Mouse (Mus musculus) bone marrow, adult 2 months (tissue): Measurements from ENCODE around the gene Gpsm1. TPM values are rescaled to one million over a fixed set of nuclear protein-coding genes. Genes with fewer than 3 reads are reported as not detected.

Source experiments
- H3K27ac ChIP-seq: fragments of 200-500 bp; 2 replicates; pipeline ENCODE4 v1.5.1; 2012; ENCODE audit warnings: low read depth, mild to moderate bottlenecking, control low read depth, inconsistent platforms, low read length; ENCODE audit not compliant: control insufficient read depth, poor library complexity, insufficient read depth
- H3K4me1 ChIP-seq: fragments of 200-500 bp; 2 replicates; pipeline ENCODE4 v1.6.1; 2011; ENCODE audit warnings: low read length; ENCODE audit not compliant: control insufficient read depth, insufficient read depth
- H3K4me3 ChIP-seq: fragments of 200-500 bp; replicated peaks from 2 replicates; pipeline ENCODE3; 2011; ENCODE audit warnings: mild to moderate bottlenecking, low read depth, low read length, control low read depth; ENCODE audit not compliant: control insufficient read depth
- CTCF ChIP-seq: fragments of 200-500 bp; IDR thresholded peaks from 2 replicates; pipeline ENCODE4 v1.5.1; 2011; ENCODE audit warnings: low read length, control low read depth; ENCODE audit not compliant: control insufficient read depth, insufficient read depth
- POLR2A ChIP-seq: fragments of 200-500 bp; IDR thresholded peaks from 2 replicates; pipeline ENCODE4 v1.6.1; 2011; ENCODE audit warnings: low read depth, mild to moderate bottlenecking, control low read depth, low read length, borderline replicate concordance; ENCODE audit not compliant: control insufficient read depth
- WGBS: fragments of 180-500 bp; shearing (Covaris S2); methylation state at CpG from one replicate; pipeline ENCODE4 v1.1.7; 2018; 5-methylcytosine and 5-hydroxymethylcytosine counted together
- polyA plus RNA-seq: library from polyadenylated mRNA; stranded (reverse); fragments of >200 nt; gene quantifications from 2 replicates; pipeline ENCODE4 v1.2.4, GENCODE M21; 2011; ENCODE audit warnings: low replicate concordance; ENCODE audit not compliant: missing spikeins, insufficient read depth, insufficient read length

The Gpsm1 gene
- polyA plus RNA-seq, 1 experiment, result 10.0 TPM

DNA sequence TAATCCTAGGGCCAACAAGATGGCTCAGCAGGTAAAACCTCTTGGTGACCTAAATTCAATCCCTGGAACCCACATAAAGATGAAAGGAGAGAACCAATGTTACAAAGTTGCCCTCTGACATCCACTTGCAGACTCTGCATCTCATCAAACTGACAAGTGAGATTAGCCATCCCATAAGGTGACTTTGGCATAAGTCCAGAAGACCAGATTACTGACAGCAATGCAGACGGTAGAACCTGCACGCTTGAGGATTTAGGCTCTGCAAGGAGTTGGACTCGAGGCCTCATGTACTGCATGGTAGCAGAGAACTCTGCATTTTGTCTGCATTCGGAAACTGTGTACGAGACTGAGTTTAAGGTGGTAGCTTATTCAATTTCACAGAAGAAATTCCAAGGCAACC is 25.2 kb upstream of the Gpsm1 start:
- TF ChIP-seq CTCF, result no peak
- no peak for TF ChIP-seq POLR2A
- Histone ChIP-seq H3K27ac (no peak overlapping the region), H3K4me3 (no peak overlapping the region), H3K4me1 (no peaks in the 10 kb centered on the region)
- 81% methylated on average over 5 of the region's 5 CpGs for WGBS

DNA sequence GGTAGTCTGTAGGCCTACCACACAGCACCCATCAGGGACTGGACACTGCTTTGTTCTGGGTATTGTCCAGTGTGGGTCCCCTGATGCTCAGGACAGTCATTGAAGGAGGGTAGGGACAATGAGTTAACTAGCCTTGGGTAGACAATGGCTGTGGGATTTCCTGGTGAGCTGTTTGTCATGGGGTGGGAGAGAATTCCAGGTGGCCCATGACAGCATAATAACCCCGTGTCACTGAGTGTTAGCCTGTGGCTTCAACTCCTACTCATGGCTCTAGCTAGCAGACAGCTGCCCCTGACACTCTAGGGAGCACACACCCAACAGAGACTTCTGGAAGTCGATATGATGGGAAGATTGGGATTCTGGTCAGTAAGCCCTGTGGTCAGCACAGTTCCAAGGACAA is 20.9 kb upstream of the Gpsm1 start, which contains the start of gene Ccdc187:
TSS of gene Ccdc187 (minus strand) at position 101 of the 400 bp plus-strand sequence.
- Histone ChIP-seq H3K4me1 (no peaks in the 10 kb centered on the region), H3K4me3 (no peak within 1 kb of the TSS), H3K27ac (no peak within 1 kb of the TSS)
- TF ChIP-seq CTCF, result no peak
- TF ChIP-seq POLR2A, result no peak
- WGBS, result 75% methylated on average over 2 of the region's 2 CpGs

DNA sequence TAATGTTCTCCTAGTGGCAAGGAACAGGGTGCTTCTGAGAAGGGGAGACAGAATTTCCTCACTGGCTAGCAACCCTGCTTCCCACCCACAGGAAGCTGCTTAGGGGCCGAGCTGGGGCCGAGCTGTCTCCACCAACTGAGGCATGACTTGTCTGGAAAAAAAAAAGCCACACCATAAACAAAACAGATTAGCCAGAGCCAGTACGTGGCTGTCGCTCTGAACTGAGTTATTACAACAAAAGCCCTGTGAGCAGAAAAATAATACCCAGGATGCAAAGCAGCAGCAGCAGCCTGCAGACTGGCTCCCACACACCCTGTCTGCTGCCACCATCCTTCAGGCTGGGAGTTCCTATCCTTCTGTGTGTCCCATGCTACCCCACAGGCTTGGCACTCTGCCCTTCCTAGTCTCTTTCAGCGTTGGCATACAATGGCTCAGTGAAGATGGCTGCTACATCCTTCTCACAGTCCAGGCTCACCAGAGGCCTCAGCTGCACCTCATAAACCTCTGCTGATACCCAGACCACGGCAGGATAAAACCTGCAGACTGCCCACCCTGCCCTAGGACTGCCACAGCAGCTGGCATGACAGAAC is 18.6 kb upstream of the Gpsm1 start:
- Histone ChIP-seq H3K4me3 (no peak overlapping the region), H3K27ac (no peak overlapping the region), H3K4me1 (no peaks in the 10 kb centered on the region)
- no peak for TF ChIP-seq POLR2A
- TF ChIP-seq CTCF, result no peak
- 13% methylated on average over 6 of the region's 6 CpGs for WGBS

DNA sequence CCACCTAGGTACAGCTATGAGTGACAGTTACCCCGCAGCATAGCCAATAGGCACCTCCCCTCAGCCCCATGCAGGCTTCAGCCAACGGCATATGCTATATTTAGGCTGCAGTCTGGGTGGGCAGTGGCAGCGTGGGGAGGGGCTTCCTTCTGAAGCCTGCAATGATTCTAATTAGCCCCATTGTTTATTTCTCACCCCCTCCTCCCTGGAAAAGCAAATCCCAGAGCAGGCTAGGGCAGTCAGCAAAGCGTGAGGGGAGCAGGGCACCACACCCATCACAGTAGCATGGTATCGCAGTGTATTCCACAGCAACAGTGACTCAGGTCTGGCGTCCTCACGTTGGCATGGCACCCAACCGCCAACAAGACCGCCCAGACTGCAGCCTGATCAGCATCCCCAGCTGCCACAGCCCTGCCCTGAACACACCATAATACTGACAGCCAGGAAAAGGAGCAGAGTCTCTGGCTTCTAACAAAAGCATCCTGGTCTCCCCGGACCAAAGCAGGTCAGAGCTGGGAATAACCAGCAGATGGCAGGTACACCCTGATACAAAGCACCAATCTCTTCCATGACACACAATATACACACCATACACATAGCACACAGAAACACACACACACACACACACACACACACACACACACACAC is 17.0 kb upstream of the Gpsm1 start:
- TF ChIP-seq POLR2A (no peak), CTCF (no peak)
- no peak overlapping the region for H3K4me3 ChIP-seq
- no peak overlapping the region for H3K27ac ChIP-seq
- H3K4me1 ChIP-seq, result no peaks in the 10 kb centered on the region
- WGBS, result 2% methylated on average over 10 of the region's 10 CpGs

DNA sequence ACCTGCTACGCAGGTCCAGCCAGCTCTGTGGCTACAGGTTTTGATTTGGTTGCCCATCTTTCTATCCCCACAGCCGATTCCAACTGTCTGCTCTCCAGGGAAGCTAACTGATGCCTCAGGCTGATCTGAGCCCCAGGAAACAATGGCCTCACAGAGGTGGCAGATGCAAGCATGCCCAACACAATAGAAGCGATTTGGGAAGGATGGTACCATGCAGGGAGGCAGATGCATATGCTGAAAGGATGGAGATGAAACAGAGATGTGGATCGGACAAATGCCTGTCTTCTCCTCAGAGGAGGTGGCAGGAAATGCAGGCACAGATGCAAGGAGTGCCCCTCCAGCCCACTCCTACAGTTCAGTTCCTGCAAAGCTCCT is 16.5 kb upstream of the Gpsm1 start:
- TF ChIP-seq POLR2A (no peak), CTCF (no peak)
- Histone ChIP-seq H3K4me3 (no peak overlapping the region), H3K4me1 (no peaks in the 10 kb centered on the region), H3K27ac (no peak overlapping the region)
- WGBS, result 29% methylated on average over 4 of the region's 4 CpGs

DNA sequence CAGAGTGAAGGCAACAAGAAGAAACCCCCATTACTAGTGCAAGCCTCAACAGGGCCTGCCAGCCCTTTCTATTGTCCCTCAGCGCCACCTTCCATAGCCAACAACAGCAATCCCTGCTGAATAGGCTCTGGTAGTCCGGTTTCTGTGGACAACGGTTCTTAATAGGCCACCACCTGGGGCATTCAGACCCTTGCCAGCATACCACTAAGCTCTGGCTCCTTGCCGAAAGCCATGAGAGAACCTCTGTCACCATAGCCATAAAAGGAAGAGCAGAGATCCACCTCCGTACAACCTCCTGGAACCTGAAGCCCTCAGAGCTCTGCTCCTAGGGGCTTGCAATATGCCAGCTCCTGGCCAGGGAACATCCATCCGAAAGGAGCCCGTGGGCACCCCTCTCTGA is 16.0 kb upstream of the Gpsm1 start:
- no peak for TF ChIP-seq POLR2A
- no peak for TF ChIP-seq CTCF
- Histone ChIP-seq H3K4me3 (no peak overlapping the region), H3K4me1 (no peaks in the 10 kb centered on the region), H3K27ac (no peak overlapping the region)
- 88% methylated on average over 7 of the region's 7 CpGs for WGBS

DNA sequence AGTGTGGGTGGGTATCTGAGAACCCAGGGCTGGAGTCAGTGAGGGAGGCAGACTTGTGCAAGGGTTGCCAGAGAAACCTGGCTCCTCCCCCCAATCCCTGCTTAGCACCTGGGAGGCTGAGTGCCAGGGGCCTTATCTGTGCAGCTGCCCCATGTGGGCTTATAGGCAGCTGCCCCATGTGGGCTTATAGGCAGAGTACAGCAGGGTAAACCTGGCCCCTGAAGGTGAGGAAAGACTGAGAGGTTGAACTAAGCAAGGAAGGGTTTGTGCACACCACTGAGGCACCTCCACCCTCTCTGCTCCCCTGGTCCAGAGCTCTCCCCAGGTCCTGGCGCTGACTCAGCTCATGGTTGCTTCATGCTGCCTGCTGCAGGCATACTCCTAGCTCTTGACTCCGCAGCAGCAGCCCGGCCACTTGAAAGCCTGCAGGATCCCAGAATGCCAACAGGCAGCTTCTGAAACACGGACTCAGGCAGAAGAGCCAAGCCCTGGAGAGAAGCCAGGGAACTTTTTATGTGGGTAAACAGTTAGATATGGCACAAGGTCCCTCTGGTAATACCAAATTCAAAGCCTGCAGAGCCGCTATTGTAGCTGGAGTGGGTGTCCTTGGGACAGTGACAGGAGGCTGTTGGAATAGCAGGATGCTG is 15.0 kb upstream of the Gpsm1 start:
- TF ChIP-seq CTCF (no peak), POLR2A (no peak)
- 71% methylated on average over 5 of the region's 5 CpGs for WGBS
- H3K27ac ChIP-seq, result no peak overlapping the region
- H3K4me1 ChIP-seq, result no peaks in the 10 kb centered on the region
- no peak overlapping the region for H3K4me3 ChIP-seq

DNA sequence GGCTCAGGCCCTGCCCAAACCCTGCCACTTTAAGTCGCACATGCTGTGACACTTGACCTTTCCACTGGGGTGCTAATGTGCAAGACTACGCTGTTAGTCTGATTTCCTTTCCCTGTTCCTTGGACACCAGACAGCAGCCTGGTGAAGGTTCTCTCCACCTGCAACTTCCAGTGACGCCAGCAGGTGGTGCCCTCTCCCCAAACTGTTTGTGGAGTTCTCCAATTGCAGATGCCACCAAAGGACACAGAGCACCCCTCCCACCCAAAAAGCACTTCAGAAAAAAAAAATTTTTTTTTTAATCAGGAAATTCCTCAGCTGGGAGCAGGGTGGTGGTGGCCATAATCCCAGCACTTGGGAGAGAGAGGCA is 14.5 kb upstream of the Gpsm1 start:
- TF ChIP-seq POLR2A, result no peak
- peak; percentile 92 for TF ChIP-seq CTCF
- WGBS, result 3% methylated on average over 3 of the region's 3 CpGs
- H3K4me1 ChIP-seq, result no peaks in the 10 kb centered on the region

More for the DNA sequence above, 14.5 kb upstream of the Gpsm1 start:
- Histone ChIP-seq H3K27ac (no peak overlapping the region), H3K4me3 (no peak overlapping the region)
